Mouse (Mus musculus) heart, embryonic 14.5 days (tissue): ENCODE results near the gene Ugt2b37. TPM values are rescaled to one million over a fixed set of nuclear protein-coding genes. Genes with fewer than 3 reads are reported as not detected.
"Not testable (repeated sequence)": the region's sequence is repeated elsewhere in the genome, so short reads cannot be mapped to it uniquely, and the experiment has no call there.

Experiments
- ATAC-seq: fragments of 200-750 bp; cut with Nextera tagmentation; 2 replicates; pipeline ENCODE4 v1.8.0; 2017; ENCODE audit warnings: low read depth, moderate TSS enrichment; ENCODE audit not compliant: insufficient number of reproducible peaks, insufficient read depth, low FRiP score
- H3K27ac ChIP-seq, 2 experiments: fragments of 200-500 bp in 1 of 2; fragments of 300-500 bp in 1 of 2; sonication (generic) in 1 of 2; replicated peaks in 1 of 2; 2 replicates each; pipeline ENCODE4 v1.5.1; 2012 to 2014; ENCODE audit warnings: low read depth in 2 of 2, low read length in 2 of 2, control low read depth in 1 of 2, mild to moderate bottlenecking in 1 of 2, mixed read lengths in 1 of 2; ENCODE audit not compliant: control insufficient read depth in 1 of 2, insufficient read depth in 1 of 2
- H3K27me3 ChIP-seq: fragments of 300-500 bp; sonication (generic); 2 replicates; pipeline ENCODE4 v1.6.1; 2014; ENCODE audit warnings: mild to moderate bottlenecking, low read length, control low read depth; ENCODE audit not compliant: control insufficient read depth, insufficient read depth
- H3K36me3 ChIP-seq: fragments of 300-500 bp; sonication (generic); 2 replicates; pipeline ENCODE4 v1.6.1; 2014; ENCODE audit warnings: mild to moderate bottlenecking, control low read depth, low read length, mixed read lengths; ENCODE audit not compliant: control insufficient read depth, insufficient read depth
- H3K4me1 ChIP-seq, 2 experiments: fragments of 200-500 bp in 1 of 2; fragments of 300-500 bp in 1 of 2; sonication (generic) in 1 of 2; 2 replicates each; pipeline ENCODE4 v1.6.1; 2012 to 2014; ENCODE audit warnings: low read length in 2 of 2, control low read depth in 1 of 2, mixed read lengths in 1 of 2; ENCODE audit not compliant: control insufficient read depth in 2 of 2, insufficient read depth in 2 of 2
- H3K4me2 ChIP-seq: fragments of 300-500 bp; sonication (generic); 2 replicates; pipeline ENCODE4 v1.6.1; 2014; ENCODE audit warnings: mild to moderate bottlenecking, low read length
- H3K4me3 ChIP-seq, 2 experiments: fragments of 200-500 bp in 1 of 2; fragments of 300-500 bp in 1 of 2; sonication (generic) in 1 of 2; 2 replicates each; pipeline ENCODE4 v1.5.1; 2012 to 2014; ENCODE audit warnings: low read length in 2 of 2, mild to moderate bottlenecking in 2 of 2, control low read depth in 1 of 2, low read depth in 1 of 2, moderate library complexity in 1 of 2; ENCODE audit not compliant: control insufficient read depth in 1 of 2, insufficient read depth in 1 of 2
- H3K9ac ChIP-seq: fragments of 300-500 bp; sonication (generic); 2 replicates; pipeline ENCODE4 v1.6.1; 2014; ENCODE audit warnings: mild to moderate bottlenecking, low read length
- H3K9me3 ChIP-seq: fragments of 300-500 bp; sonication (generic); 2 replicates; pipeline ENCODE4 v1.6.1; 2016; ENCODE audit warnings: low read length, control low read depth; ENCODE audit not compliant: control insufficient read depth
- WGBS: fragments of 180-500 bp; shearing (Covaris S2); extraction: QIAGEN DNeasy Blood & Tissue Kit; methylation state at CpG from one replicate; pipeline ENCODE4 v1.1.7; 2014; 5-methylcytosine and 5-hydroxymethylcytosine counted together
- polyA plus RNA-seq: library from polyadenylated mRNA; unstranded; fragments of >200 nt; fragmentation: Nextera tagmentation; extraction: Ambion mirVana; gene quantifications from 2 replicates; pipeline ENCODE4 v1.2.1, GENCODE M21; 2014

Gene Ugt2b37
- polyA plus RNA-seq = not detected in 2 replicates

- 66% methylated on average over 3 of the region's 3 CpGs for WGBS
- not testable (repeated sequence) for H3K4me3 ChIP-seq, H3K9me3 ChIP-seq, H3K36me3 ChIP-seq, H3K4me1 ChIP-seq, ATAC-seq, H3K4me2 ChIP-seq, H3K27ac ChIP-seq, H3K27me3 ChIP-seq, H3K9ac ChIP-seq
Observed at GRCm38 (mm10) chr5:87254676-87255075, at the start of gene Ugt2b37. Gene Ugt2b37, minus strand, starts transcription at chr5:87254804.

DNA sequence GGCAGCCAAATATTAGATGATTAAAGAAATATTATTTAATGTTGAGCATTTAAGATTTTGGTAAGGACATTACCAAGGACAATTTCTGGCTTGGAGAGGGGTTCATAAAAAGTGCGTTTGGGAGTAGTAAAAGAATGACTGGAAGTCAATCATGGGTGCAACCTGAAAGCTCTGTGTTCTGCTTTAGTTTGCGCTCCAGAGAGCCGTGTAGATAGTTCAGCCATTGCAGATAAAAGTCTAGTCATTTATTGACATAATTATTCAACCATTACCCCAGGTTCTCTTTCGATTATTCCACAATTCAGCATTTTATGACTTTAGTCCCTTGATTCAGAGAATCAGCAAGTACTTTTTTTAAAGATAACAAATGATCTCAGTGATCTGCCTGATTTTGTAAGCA is 31.6 kb upstream of the Ugt2b37 start:
- not testable (repeated sequence) for ATAC-seq, H3K9ac ChIP-seq, H3K27me3 ChIP-seq, H3K9me3 ChIP-seq, H3K4me1 ChIP-seq, H3K36me3 ChIP-seq, H3K4me2 ChIP-seq, H3K4me3 ChIP-seq, H3K27ac ChIP-seq
- 82% methylated on average over 4 of the region's 4 CpGs for WGBS

GRCm38 (mm10) chr5:87275986-87276385 is 21.4 kb upstream of the Ugt2b37 start:
- not testable (repeated sequence) for H3K27me3 ChIP-seq, H3K4me2 ChIP-seq, H3K4me1 ChIP-seq, ATAC-seq, H3K4me3 ChIP-seq, H3K36me3 ChIP-seq, H3K9me3 ChIP-seq, H3K27ac ChIP-seq, H3K9ac ChIP-seq
- 76% methylated on average over 4 of the region's 4 CpGs for WGBS

DNA sequence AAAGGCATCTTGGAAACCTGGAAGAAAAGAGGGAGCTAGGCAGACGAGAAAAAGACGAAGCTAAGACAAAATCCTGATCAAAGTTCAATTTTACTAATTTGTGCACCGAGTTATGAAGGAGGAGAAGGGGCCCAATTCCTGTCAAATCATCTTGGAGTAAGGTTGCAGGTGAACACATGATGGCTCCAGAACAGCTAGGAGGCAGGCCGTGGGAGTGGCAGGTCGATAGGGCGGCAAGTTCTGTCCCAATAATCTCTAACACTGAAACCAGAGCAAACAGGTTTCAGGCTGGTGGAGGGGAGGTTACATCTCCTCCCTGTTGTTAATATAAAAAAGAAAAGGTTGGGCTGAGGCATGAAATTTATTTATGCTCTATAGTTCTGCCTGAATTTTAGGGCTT is 21.0 kb upstream of the Ugt2b37 start:
- Histone ChIP-seq H3K4me3 (no peak overlapping the region), H3K9me3 (no peaks in the 10 kb centered on the region), H3K9ac (no peak overlapping the region), H3K4me1 (no peaks in the 10 kb centered on the region), H3K36me3 (no peaks in the 10 kb centered on the region), H3K4me2 (no peak overlapping the region), H3K27me3 (no peaks in the 10 kb centered on the region), H3K27ac (no peak overlapping the region)
- ATAC-seq = no peak
- 76% methylated on average over 6 of the region's 6 CpGs for WGBS

GRCm38 (mm10) chr5:87255831-87256230 is 1.2 kb upstream of the Ugt2b37 start:
- H3K27me3 ChIP-seq = no peaks in the 10 kb centered on the region
- H3K27ac ChIP-seq = no peak overlapping the region
- 0 out of 2 replicates have a peak, but pooled peaks cover 3% of the 10 kb centered on the region for H3K9me3 ChIP-seq
- H3K4me2 ChIP-seq = no peak overlapping the region
- 71% methylated on average over 3 of the region's 3 CpGs for WGBS
- H3K36me3 ChIP-seq = no peaks in the 10 kb centered on the region
- H3K4me3 ChIP-seq = no peak overlapping the region
- ATAC-seq = no peak
- H3K9ac ChIP-seq = no peak overlapping the region
- H3K4me1 ChIP-seq = no peaks in the 10 kb centered on the region

DNA sequence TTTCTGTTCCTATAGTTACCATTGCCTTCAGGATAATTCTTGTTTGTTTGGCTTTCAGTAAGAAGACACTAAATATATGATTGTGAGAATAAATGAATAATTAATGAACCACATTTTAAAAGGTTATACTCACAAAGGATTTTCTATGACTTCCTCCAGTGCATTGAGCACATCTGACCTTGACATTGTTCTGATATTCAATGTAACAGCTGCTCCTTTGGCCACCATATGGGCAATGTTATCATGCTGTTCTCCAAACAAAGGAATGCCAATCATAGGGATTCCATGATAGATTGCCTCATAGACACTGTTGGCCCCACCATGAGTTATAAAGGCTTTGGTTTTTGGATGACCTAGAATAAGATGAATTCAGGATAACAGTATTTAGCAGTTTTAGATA is 12.5 kb downstream of the Ugt2b37 start:
- not testable (repeated sequence) for H3K9me3 ChIP-seq, H3K27ac ChIP-seq, ATAC-seq, H3K4me3 ChIP-seq, H3K4me1 ChIP-seq, H3K27me3 ChIP-seq, H3K9ac ChIP-seq, H3K36me3 ChIP-seq, H3K4me2 ChIP-seq

DNA sequence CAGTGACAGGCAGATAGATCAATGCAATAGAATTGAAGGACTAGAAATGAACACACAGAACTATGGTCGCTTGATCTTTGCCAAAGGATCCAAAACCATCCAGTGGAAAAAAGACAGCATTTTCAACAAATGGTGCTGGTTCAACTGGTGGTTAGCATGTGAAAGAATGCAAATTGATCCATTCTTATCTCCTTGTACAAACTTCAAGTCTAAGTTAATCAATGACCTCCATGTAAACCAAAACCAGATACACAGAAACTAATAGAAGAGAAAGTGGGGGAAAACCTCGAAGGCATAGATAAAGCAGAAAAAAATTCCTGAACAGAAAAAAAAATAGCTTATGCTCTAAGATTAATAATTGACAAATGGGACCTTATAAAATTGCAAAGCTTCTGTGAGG is 58.2 kb downstream of the Ugt2b37 start:
- not testable (repeated sequence) for ATAC-seq, H3K36me3 ChIP-seq
- WGBS = 49% methylated on average over 2 of the region's 2 CpGs

More for the DNA sequence above, 58.2 kb downstream of the Ugt2b37 start:
- H3K9ac ChIP-seq, H3K9me3 ChIP-seq, H3K27me3 ChIP-seq, H3K4me3 ChIP-seq, H3K4me2 ChIP-seq, H3K27ac ChIP-seq, H3K4me1 ChIP-seq: not testable (repeated sequence)
